Mouse (Mus musculus): Measurements from ENCODE around the gene Gprc5c.

The Gprc5c gene

GRCm38 (mm10) chr11:114833166-114833565 is 17.8 kb upstream of the Gprc5c start:
- DNase-seq (ENCODE audit: extremely low read depth, low read depth): no peak

- DNase-seq (ENCODE audit: extremely low read depth, low read depth): no peak
Measured at GRCm38 (mm10) chr11:114843818-114844463, 7.0 kb upstream of the Gprc5c start.

- no peak for DNase-seq (ENCODE audit: extremely low read depth, low read depth)
Measured at GRCm38 (mm10) chr11:114844464-114845220, 6.3 kb upstream of the Gprc5c start.

- DNase-seq (ENCODE audit: extremely low read depth, low read depth): no peak
Measured at GRCm38 (mm10) chr11:114846336-114846735, 4.6 kb upstream of the Gprc5c start.

- no peak for DNase-seq (ENCODE audit: extremely low read depth, low read depth)
Measured at GRCm38 (mm10) chr11:114847008-114847407, 3.9 kb upstream of the Gprc5c start.

- no peak for DNase-seq (ENCODE audit: extremely low read depth, low read depth)
Measured at GRCm38 (mm10) chr11:114849572-114849971, 1.4 kb upstream of the Gprc5c start.

- DNase-seq (ENCODE audit: extremely low read depth, low read depth): no peak
Measured at GRCm38 (mm10) chr11:114850066-114850451, 893 bp upstream of the Gprc5c start.

- no peak for DNase-seq (ENCODE audit: extremely low read depth, low read depth)
Measured at GRCm38 (mm10) chr11:114851269-114851607, 286 bp downstream of the Gprc5c start.

- DNase-seq (ENCODE audit: extremely low read depth, low read depth): no peak
Measured at GRCm38 (mm10) chr11:114851608-114852310, 807 bp downstream of the Gprc5c start.

- no peak for DNase-seq (ENCODE audit: extremely low read depth, low read depth)
Measured at GRCm38 (mm10) chr11:114852311-114853173, 1.6 kb downstream of the Gprc5c start.

GRCm38 (mm10) chr11:114853174-114853838 is 2.4 kb downstream of the Gprc5c start:
- no peak for DNase-seq (ENCODE audit: extremely low read depth, low read depth)

GRCm38 (mm10) chr11:114854581-114854980 is 3.6 kb downstream of the Gprc5c start:
- DNase-seq (ENCODE audit: extremely low read depth, low read depth): no peak

GRCm38 (mm10) chr11:114856125-114856524 is 5.2 kb downstream of the Gprc5c start:
- no peak for DNase-seq (ENCODE audit: extremely low read depth, low read depth)

GRCm38 (mm10) chr11:114858641-114859040 is 7.7 kb downstream of the Gprc5c start:
- no peak for DNase-seq (ENCODE audit: extremely low read depth, low read depth)

GRCm38 (mm10) chr11:114861057-114861456 is 10.1 kb downstream of the Gprc5c start:
- DNase-seq (ENCODE audit: extremely low read depth, low read depth): no peak

- no peak for DNase-seq (ENCODE audit: extremely low read depth, low read depth)
Measured at GRCm38 (mm10) chr11:114862687-114863086, 11.7 kb downstream of the Gprc5c start.

GRCm38 (mm10) chr11:114863918-114864420 is 13.0 kb downstream of the Gprc5c start:
- DNase-seq (ENCODE audit: extremely low read depth, low read depth): no peak

- DNase-seq (ENCODE audit: extremely low read depth, low read depth): no peak
Measured at GRCm38 (mm10) chr11:114865999-114866398, 15.0 kb downstream of the Gprc5c start.

- DNase-seq (ENCODE audit: extremely low read depth, low read depth): no peak
Measured at GRCm38 (mm10) chr11:114866486-114867360, 15.8 kb downstream of the Gprc5c start.
